Mouse (Mus musculus) heart, embryonic 10.5 days (tissue): ENCODE data around the gene Vmn1r5. TPM values are rescaled to one million over a fixed set of nuclear protein-coding genes. Genes with fewer than 3 reads are reported as not detected.
"Not testable (repeated sequence)": the region's sequence is repeated elsewhere in the genome, so short reads cannot be mapped to it uniquely, and the experiment has no call there.

Experiments
- DNase-seq: peaks from one replicate; pipeline ENCODE4 v3.0.0-alpha.2; 2017; ENCODE audit warnings: low spot score
- H3K27ac ChIP-seq: fragments of 300-500 bp; sonication (generic); 2 replicates; pipeline ENCODE4 v1.5.1; 2016; ENCODE audit warnings: mild to moderate bottlenecking
- H3K27me3 ChIP-seq: fragments of 300-500 bp; sonication (generic); 2 replicates; pipeline ENCODE4 v1.6.1; 2016; ENCODE audit warnings: mild to moderate bottlenecking; ENCODE audit not compliant: poor library complexity, insufficient read depth, severe bottlenecking
- H3K36me3 ChIP-seq: fragments of 300-500 bp; sonication (generic); 2 replicates; pipeline ENCODE4 v1.6.1; 2016; ENCODE audit warnings: mild to moderate bottlenecking, moderate library complexity
- H3K4me1 ChIP-seq: fragments of 300-500 bp; sonication (generic); 2 replicates; pipeline ENCODE4 v1.6.1; 2016; ENCODE audit warnings: mild to moderate bottlenecking
- H3K4me3 ChIP-seq: fragments of 300-500 bp; sonication (generic); 2 replicates; pipeline ENCODE4 v1.5.1; 2016; ENCODE audit warnings: mild to moderate bottlenecking, moderate library complexity
- H3K9me3 ChIP-seq: fragments of 300-500 bp; sonication (generic); 2 replicates; pipeline ENCODE4 v1.6.1; 2016; ENCODE audit warnings: mild to moderate bottlenecking, moderate library complexity
- WGBS: fragments of 180-500 bp; shearing (Covaris S2); methylation state at CpG from one replicate; pipeline ENCODE4 v1.1.7; 2016; 5-methylcytosine and 5-hydroxymethylcytosine counted together
- polyA plus RNA-seq: library from polyadenylated mRNA; unstranded; fragments of >200 nt; fragmentation: Nextera tagmentation; extraction: Ambion mirVana; gene quantifications from 2 replicates; pipeline ENCODE4 v1.2.1, GENCODE M21; 2016

Vmn1r5 gene
- polyA plus RNA-seq, result not detected in 2 replicates

GRCm38 (mm10) chr6:56969973-56970372, at the start of gene Vmn1r5:
Gene Vmn1r5, plus strand, starts transcription at chr6:56970273.
- no peak within 1 kb of the TSS for H3K4me3 ChIP-seq
- H3K27me3 ChIP-seq, result no peaks in the 10 kb centered on the region
- H3K4me1 ChIP-seq, result no peaks in the 10 kb centered on the region
- H3K27ac ChIP-seq, result no peak within 1 kb of the TSS
- peaks cover 3% of the 10 kb centered on the region; the same call in 1 of the 2 replicates for H3K9me3 ChIP-seq
- H3K36me3 ChIP-seq, result no peaks in the 10 kb centered on the region
- no peak for DNase-seq

DNA sequence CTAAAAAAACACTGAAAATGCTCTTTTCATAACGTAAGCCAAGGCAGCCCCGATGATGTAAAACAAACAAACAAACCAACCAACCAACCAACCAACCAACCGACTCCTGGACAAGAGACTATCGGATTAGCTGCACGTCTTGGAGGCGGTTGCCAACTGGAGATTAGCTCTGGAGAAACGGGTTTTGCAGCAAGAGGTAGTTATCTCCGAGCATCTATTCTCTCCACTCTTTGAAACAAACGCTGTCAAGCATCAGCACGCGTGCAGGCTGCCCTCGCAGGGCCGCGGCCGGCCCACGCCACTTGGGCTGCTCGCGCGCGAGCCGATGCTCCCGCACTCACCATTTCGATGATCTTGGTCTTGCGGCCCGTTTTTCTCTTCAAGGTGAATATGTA, 46.7 kb upstream of the Vmn1r5 start:
- no peaks in the 10 kb centered on the region for H3K9me3 ChIP-seq
- H3K27ac ChIP-seq, result peak overlapping the region; percentile 94
- no peaks in the 10 kb centered on the region for H3K27me3 ChIP-seq
- peaks cover 23% of the 10 kb centered on the region for H3K4me1 ChIP-seq
- H3K36me3 ChIP-seq, result no peaks in the 10 kb centered on the region
- H3K4me3 ChIP-seq, result peak overlapping the region; percentile 83
- under 1% methylated on average over 25 of the region's 25 CpGs for WGBS
- no peak for DNase-seq

DNA sequence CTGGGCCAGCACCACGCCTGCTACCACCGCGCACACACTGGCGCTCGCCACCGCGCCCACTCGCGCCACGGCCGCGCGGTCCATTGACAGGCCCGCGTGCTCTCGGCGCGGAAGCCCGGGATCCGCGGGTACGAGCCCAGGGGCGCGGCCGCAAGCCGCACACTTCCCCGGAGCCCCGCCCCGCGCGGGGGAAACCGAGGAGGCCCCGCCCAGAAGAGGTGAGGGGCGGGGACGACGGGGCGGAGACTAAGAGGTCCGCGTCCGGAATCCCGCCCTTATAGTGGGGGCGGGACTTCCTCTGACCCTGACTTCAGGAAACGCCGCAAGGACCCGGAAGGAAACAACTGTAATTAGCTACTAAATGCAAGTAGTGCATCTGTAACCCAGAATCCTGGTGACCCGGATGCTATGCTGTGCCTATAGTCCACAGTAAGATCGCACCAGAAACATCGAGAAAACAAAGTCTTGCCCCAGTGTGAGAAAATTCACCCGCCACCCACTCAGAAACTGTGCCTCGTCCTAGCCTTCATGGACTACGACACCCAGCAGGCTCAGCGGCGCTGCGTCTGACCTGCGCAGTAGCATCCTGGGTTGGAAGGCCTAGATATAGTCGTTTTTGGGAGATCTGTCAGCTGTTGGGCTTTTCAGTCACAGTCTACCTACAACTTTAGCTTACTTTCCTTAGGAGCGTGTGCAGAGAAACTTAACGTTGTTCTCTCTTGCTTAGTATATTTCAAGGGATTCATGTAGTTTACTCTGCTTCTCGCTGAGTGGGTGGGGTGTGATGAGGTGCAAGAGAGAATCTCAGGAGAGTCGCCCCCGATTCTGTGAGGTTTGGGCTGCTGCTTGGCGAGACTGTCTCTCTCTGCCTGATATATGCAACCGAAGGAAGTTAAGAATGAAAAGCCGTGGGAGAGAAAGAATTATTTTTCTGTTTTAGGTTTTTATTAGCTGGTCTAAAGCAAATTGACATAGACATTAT, 46.1 kb upstream of the Vmn1r5 start, which contains the start of the genes Nt5c3 and Vmn1r4:
Gene Nt5c3 (minus strand): TSS at position 207 of the 982 bp plus-strand sequence.
Gene Vmn1r4 (plus strand): TSS at position 290 of the 982 bp plus-strand sequence.
- Histone ChIP-seq H3K27ac (peak within 1 kb of the TSS; percentile 94), H3K27me3 (no peaks in the 10 kb centered on the region), H3K9me3 (no peaks in the 10 kb centered on the region), H3K4me3 (peak within 1 kb of the TSS; percentile 83), H3K4me1 (peaks cover 19% of the 10 kb centered on the region), H3K36me3 (no peaks in the 10 kb centered on the region)
- WGBS, result 4% methylated on average over 64 of the region's 64 CpGs
- peak; percentile 96 for DNase-seq

GRCm38 (mm10) chr6:56931648-56932415, 38.2 kb upstream of the Vmn1r5 start:
- no peaks in the 10 kb centered on the region for H3K9me3 ChIP-seq
- DNase-seq, result no peak
- 62% methylated on average over 4 of the region's 4 CpGs for WGBS
- H3K4me1 ChIP-seq, result no peaks in the 10 kb centered on the region
- H3K4me3 ChIP-seq, result no peak overlapping the region
- H3K36me3 ChIP-seq, result no peaks in the 10 kb centered on the region
- H3K27me3 ChIP-seq, result no peaks in the 10 kb centered on the region
- no peak overlapping the region for H3K27ac ChIP-seq

DNA sequence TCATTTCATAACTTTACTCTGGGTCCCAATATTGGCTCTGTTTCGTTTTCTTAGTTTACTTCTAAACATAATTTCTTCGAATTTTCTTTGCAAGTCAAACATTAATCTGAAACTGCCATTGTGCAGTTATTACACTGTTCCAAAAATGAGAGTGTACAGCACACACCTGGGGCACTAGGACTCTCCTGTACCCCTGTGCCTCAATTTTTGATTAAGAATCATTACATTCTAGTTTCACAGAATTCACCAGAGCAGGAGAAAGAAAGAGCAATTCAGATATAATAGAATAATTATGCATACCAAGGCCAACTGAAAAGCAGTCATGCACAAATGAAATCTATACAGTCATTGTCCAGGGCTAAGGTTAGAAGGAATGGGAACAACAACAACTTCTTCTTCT, 37.6 kb upstream of the Vmn1r5 start:
- H3K4me1 ChIP-seq, result no peaks in the 10 kb centered on the region
- DNase-seq, result no peak
- H3K27me3 ChIP-seq, result no peaks in the 10 kb centered on the region
- H3K4me3 ChIP-seq, result no peak overlapping the region
- WGBS, result 67% methylated on average over 2 of the region's 2 CpGs
- no peak overlapping the region for H3K27ac ChIP-seq
- no peaks in the 10 kb centered on the region for H3K9me3 ChIP-seq
- H3K36me3 ChIP-seq, result no peaks in the 10 kb centered on the region

- no peaks in the 10 kb centered on the region for H3K9me3 ChIP-seq
- no peaks in the 10 kb centered on the region for H3K27me3 ChIP-seq
- no peaks in the 10 kb centered on the region for H3K4me1 ChIP-seq
- no peak overlapping the region for H3K4me3 ChIP-seq
- WGBS, result 80% methylated on average over 4 of the region's 4 CpGs
- H3K36me3 ChIP-seq, result no peaks in the 10 kb centered on the region
- DNase-seq, result no peak
- H3K27ac ChIP-seq, result no peak overlapping the region
Measured at GRCm38 (mm10) chr6:56934366-56934765, 35.7 kb upstream of the Vmn1r5 start.

GRCm38 (mm10) chr6:56956436-56956835, 13.6 kb upstream of the Vmn1r5 start:
- Histone ChIP-seq H3K4me1 (no peaks in the 10 kb centered on the region), H3K36me3 (no peaks in the 10 kb centered on the region), H3K9me3 (no peaks in the 10 kb centered on the region), H3K27ac (no peak overlapping the region), H3K27me3 (no peaks in the 10 kb centered on the region), H3K4me3 (no peak overlapping the region)
- 77% methylated on average over 5 of the region's 5 CpGs for WGBS
- no peak for DNase-seq

GRCm38 (mm10) chr6:56996943-56997342, 26.9 kb downstream of the Vmn1r5 start, which contains the start of gene Vmn1r6:
Gene Vmn1r6, plus strand, starts transcription at chr6:56997243.
- no peak for DNase-seq
- Histone ChIP-seq H3K4me3 (no peak within 1 kb of the TSS), H3K4me1 (no peaks in the 10 kb centered on the region), H3K9me3 (no peaks in the 10 kb centered on the region), H3K27me3 (no peaks in the 10 kb centered on the region), H3K27ac (no peak within 1 kb of the TSS), H3K36me3 (no peaks in the 10 kb centered on the region)
- WGBS, result 68% methylated on average over 2 of the region's 2 CpGs

GRCm38 (mm10) chr6:57025224-57025623, 55.2 kb downstream of the Vmn1r5 start, which contains the start of gene Vmn1r7:
Gene Vmn1r7, minus strand, starts transcription at chr6:57025324.
- not testable (repeated sequence) for H3K27me3 ChIP-seq, H3K36me3 ChIP-seq, H3K27ac ChIP-seq, H3K4me3 ChIP-seq, H3K9me3 ChIP-seq, H3K4me1 ChIP-seq, DNase-seq
- 77% methylated on average over 2 of the region's 2 CpGs for WGBS

DNA sequence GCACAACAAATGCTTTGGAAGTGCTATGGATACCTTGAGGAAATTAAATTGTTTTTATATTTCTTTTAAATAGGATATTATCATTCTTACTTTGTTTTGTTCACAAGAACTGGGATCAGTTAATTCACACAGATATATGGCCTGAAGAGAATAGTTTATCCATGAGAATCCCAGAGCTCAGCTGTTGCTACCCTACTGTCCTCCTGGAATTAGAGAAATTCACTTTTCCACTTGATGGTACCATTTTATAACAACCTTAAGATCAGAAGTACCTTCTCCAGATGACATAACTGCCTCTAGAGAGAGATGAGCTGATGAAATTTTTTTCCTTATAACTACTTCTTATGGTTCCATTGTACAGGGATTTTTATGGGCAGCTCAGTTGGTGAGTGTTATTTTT, 61.9 kb downstream of the Vmn1r5 start, which contains the start of gene Vmn1r8:
Gene Vmn1r8 (plus strand): TSS at position 301 of the 400 bp plus-strand sequence.
- Histone ChIP-seq H3K9me3 (no peaks in the 10 kb centered on the region), H3K27ac (no peak within 1 kb of the TSS)
- DNase-seq, result no peak

DNA sequence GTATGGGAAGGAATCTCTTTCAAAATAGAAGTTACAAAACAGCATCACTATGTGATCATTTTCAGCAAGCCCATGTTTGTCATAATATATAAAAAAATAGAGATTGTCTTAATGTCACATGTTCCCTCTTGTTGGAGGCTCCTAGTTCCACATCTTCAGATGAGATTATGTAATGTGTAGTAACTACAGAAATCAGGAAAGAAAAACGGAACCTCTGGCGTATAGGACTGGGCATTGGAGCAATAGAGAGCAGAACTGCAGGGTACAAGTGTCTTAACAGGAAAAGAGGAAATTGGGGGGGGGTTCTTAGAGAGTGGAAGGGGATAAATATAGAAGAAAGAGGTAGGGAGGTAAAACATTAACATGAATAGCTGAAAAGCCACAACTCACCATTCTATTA, 64.6 kb downstream of the Vmn1r5 start:
- no peaks in the 10 kb centered on the region for H3K9me3 ChIP-seq
- 67% methylated on average over 2 of the region's 2 CpGs for WGBS
- no peak overlapping the region for H3K27ac ChIP-seq

More for the DNA sequence above, 61.9 kb downstream of the Vmn1r5 start, which contains the start of gene Vmn1r8:
- Histone ChIP-seq H3K4me1 (no peaks in the 10 kb centered on the region), H3K36me3 (no peaks in the 10 kb centered on the region), H3K4me3 (no peak within 1 kb of the TSS), H3K27me3 (no peaks in the 10 kb centered on the region)

More for the DNA sequence above, 64.6 kb downstream of the Vmn1r5 start:
- H3K36me3 ChIP-seq, result no peaks in the 10 kb centered on the region
- no peak overlapping the region for H3K4me3 ChIP-seq
- no peak for DNase-seq
- H3K27me3 ChIP-seq, result no peaks in the 10 kb centered on the region
- no peaks in the 10 kb centered on the region for H3K4me1 ChIP-seq
